Mouse (Mus musculus) midbrain, embryonic 14.5 days (tissue): ENCODE results near the gene Glp2r. TPM values are rescaled to one million over a fixed set of nuclear protein-coding genes. Genes with fewer than 3 reads are reported as not detected.
A peak's percentile ranks its signal among the peaks of the same experiment; 100 is the strongest.

Experiments used
- ATAC-seq: fragments of 200-750 bp; cut with Nextera tagmentation; 2 replicates; pipeline ENCODE4 v1.8.0; 2017; ENCODE audit warnings: moderate number of reproducible peaks, moderate library complexity; ENCODE audit not compliant: low FRiP score, low TSS enrichment
- DNase-seq: peaks from one replicate; pipeline ENCODE4 v3.0.0-alpha.2; 2015
- H3K27ac ChIP-seq: fragments of 300-500 bp; sonication (generic); replicated peaks from 2 replicates; pipeline ENCODE4 v1.5.1; 2014; ENCODE audit warnings: mild to moderate bottlenecking, low read depth, low read length, moderate library complexity
- H3K27me3 ChIP-seq: fragments of 300-500 bp; sonication (generic); 2 replicates; pipeline ENCODE4 v1.6.1; 2014; ENCODE audit warnings: low read length, control low read depth, mixed read lengths; ENCODE audit not compliant: control insufficient read depth, insufficient read depth
- H3K36me3 ChIP-seq: fragments of 300-500 bp; sonication (generic); 2 replicates; pipeline ENCODE4 v1.6.1; 2014; ENCODE audit warnings: low read length, control low read depth; ENCODE audit not compliant: control insufficient read depth, insufficient read depth
- H3K4me1 ChIP-seq: fragments of 300-500 bp; sonication (generic); 2 replicates; pipeline ENCODE4 v1.6.1; 2014; ENCODE audit warnings: mild to moderate bottlenecking, antibody characterized with exemption, low read length, control low read depth; ENCODE audit not compliant: control insufficient read depth, insufficient read depth
- H3K4me2 ChIP-seq: fragments of 300-500 bp; sonication (generic); 2 replicates; pipeline ENCODE4 v1.6.1; 2014; ENCODE audit warnings: mild to moderate bottlenecking, low read length, moderate library complexity
- H3K4me3 ChIP-seq: fragments of 300-500 bp; sonication (generic); replicated peaks from 2 replicates; pipeline ENCODE4 v1.5.1; 2014; ENCODE audit warnings: low read depth, low read length
- H3K9ac ChIP-seq: fragments of 300-500 bp; sonication (generic); replicated peaks from 2 replicates; pipeline ENCODE4 v1.6.1; 2014; ENCODE audit warnings: mild to moderate bottlenecking, low read length, moderate library complexity
- H3K9me3 ChIP-seq: fragments of 300-500 bp; sonication (generic); 2 replicates; pipeline ENCODE4 v1.6.1; 2016; ENCODE audit warnings: low read length, control low read depth, mixed read lengths; ENCODE audit not compliant: control insufficient read depth
- WGBS: fragments of 180-500 bp; shearing (Covaris S2); extraction: QIAGEN DNeasy Blood & Tissue Kit; methylation state at CpG from one replicate; pipeline ENCODE4 v1.1.7; 2014; 5-methylcytosine and 5-hydroxymethylcytosine counted together
- polyA plus RNA-seq: library from polyadenylated mRNA; unstranded; fragments of >200 nt; fragmentation: Nextera tagmentation; extraction: Ambion mirVana; gene quantifications from 2 replicates; pipeline ENCODE4 v1.2.1, GENCODE M21; 2014

Glp2r gene
- polyA plus RNA-seq, 1 experiment from 2014 or later, result 0.07 TPM

DNA sequence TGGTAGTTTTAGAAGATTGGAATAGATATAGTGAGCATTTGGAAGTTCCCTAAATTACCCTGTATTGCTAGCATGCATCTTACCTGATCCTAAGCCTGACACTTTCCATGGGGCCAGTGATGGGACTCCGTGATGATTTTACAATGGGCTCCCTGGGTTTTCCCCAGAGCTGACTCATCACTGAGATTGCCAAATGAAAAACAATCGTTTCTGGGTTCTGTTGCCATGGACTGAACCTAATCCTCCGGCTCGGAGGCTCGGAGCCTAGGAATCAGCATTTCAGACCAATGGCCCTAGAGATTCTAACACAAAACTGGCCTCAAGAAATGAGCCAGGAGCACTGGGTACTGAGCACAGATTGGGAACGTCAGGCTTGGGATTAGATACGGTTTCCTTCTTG lies 148.6 kb downstream of the Glp2r start:
- H3K4me2 ChIP-seq, result no peak overlapping the region
- 74% methylated on average over 7 of the region's 7 CpGs for WGBS

DNA sequence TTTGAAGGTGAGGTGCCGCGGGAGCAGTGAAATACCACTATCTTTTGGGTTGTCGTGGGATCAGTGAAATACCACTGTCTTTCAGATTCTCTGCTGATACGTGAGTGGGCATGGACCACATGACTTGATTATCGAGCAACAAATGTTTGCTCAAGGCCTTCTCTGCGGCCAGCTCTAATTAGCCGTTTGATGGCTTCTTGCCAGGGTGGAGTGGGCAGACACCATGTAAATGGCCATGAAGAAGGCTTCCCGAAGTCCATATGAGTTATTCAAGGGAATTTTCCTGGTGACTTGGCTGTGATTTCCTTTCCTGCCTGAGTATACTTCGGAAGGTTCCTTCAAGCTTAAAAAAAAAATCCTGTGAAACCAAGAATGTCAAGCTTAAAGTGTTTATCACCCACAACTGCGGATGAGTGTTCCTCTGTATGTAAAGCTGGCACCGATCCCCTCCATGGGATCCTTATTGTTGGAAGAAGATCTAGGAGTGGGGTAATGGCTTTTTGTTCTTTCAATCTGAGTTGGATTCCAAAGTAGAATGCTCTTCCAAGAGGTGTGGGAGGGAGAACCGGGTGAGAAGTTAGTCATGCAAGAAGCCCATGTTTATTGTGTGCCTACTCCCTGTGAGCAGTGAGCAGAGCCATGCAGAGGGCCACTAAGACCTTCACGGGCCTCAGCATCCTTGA lies 154.3 kb downstream of the Glp2r start:
- WGBS, result 84% methylated on average over 13 of the region's 13 CpGs
- no peak overlapping the region for H3K27ac ChIP-seq
- H3K4me1 ChIP-seq, result no peaks in the 10 kb centered on the region; the same call in 1 of the 2 replicates
- no peak overlapping the region for H3K9ac ChIP-seq
- H3K36me3 ChIP-seq, result no peaks in the 10 kb centered on the region
- DNase-seq, result no peak
- no peak overlapping the region for H3K4me3 ChIP-seq
- H3K27me3 ChIP-seq, result no peaks in the 10 kb centered on the region
- H3K9me3 ChIP-seq, result no peaks in the 10 kb centered on the region
- no peak overlapping the region for H3K4me2 ChIP-seq
- ATAC-seq, result no peak

More for the DNA sequence above, 148.6 kb downstream of the Glp2r start:
- H3K9me3 ChIP-seq, result no peaks in the 10 kb centered on the region
- ATAC-seq (no peak), DNase-seq (no peak)
- no peak overlapping the region for H3K27ac ChIP-seq
- no peaks in the 10 kb centered on the region for H3K36me3 ChIP-seq
- no peaks in the 10 kb centered on the region for H3K4me1 ChIP-seq
- H3K4me3 ChIP-seq, result no peak overlapping the region
- no peak overlapping the region for H3K9ac ChIP-seq
- H3K27me3 ChIP-seq, result no peaks in the 10 kb centered on the region

DNA sequence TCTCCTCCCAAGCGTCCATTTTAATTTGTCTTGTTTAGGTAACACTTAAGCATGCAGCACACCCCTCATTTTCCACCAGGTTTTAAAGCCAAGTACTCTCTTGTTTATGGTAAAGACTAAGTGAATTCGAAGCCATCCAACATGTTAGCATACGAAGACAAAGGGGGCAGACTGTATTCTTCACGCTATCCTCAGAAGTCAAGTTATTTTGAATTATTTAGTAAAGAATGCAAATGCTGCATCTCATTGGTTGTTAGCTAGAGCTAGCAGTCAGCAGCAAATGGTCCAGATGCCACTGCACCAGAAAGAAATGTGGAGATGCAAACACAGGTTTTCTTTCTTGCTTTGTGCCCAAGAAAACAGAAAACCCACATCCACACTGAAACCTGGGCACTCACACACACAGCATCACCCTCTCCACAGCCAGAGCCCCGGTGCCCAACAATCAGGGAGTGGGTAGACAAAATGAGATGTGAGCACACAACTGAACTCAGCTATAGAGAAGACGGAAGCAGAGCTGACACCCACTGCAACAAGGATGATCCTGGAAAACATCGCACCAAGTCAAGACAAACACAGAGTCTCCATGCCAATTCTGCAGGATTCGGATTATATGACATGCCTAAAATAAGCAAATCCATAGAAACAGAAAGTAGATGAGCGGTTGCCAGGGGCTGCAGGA lies 158.7 kb downstream of the Glp2r start:
- Histone ChIP-seq H3K4me3 (no peak overlapping the region), H3K27ac (peak overlapping the region; percentile 50), H3K27me3 (no peaks in the 10 kb centered on the region), H3K4me1 (no peaks in the 10 kb centered on the region; the same call in 1 of the 2 replicates), H3K9me3 (no peaks in the 10 kb centered on the region), H3K4me2 (no peak overlapping the region), H3K36me3 (no peaks in the 10 kb centered on the region), H3K9ac (no peak overlapping the region)
- 72% methylated on average over 9 of the region's 9 CpGs for WGBS
- no peak for ATAC-seq
- peak; percentile 30 for DNase-seq

Other genes with a start within 250 kb of the Glp2r start
- not detected in 2 replicates for gene Rcvrn, start 75.8 kb downstream of the Glp2r start, polyA plus RNA-seq
- not detected in 2 replicates for gene Gsg1l2, start 3.5 kb upstream of the Glp2r start, polyA plus RNA-seq
- not detected in 2 replicates for gene Dhrs7c, start 27.0 kb upstream of the Glp2r start, polyA plus RNA-seq
- 0.21 and 0.27 TPM in 2 replicates for gene Usp43, start 151.0 kb upstream of the Glp2r start, polyA plus RNA-seq
- gene Cfap52, start 194.5 kb upstream of the Glp2r start, polyA plus RNA-seq, result 2.0 and 2.2 TPM in 2 replicates
- 64.2 and 66.3 TPM in 2 replicates for gene Stx8, start 195.0 kb upstream of the Glp2r start, polyA plus RNA-seq